Mouse (Mus musculus) bone marrow, adult 2 months (tissue): Measurements from ENCODE around the gene Ugt2b1.

Experiments
- CTCF ChIP-seq: fragments of 200-500 bp; IDR thresholded peaks from 2 replicates; pipeline ENCODE4 v1.5.1; 2011; ENCODE audit warnings: low read length, control low read depth; ENCODE audit not compliant: control insufficient read depth, insufficient read depth
- POLR2A ChIP-seq: fragments of 200-500 bp; IDR thresholded peaks from 2 replicates; pipeline ENCODE4 v1.6.1; 2011; ENCODE audit warnings: low read depth, mild to moderate bottlenecking, control low read depth, low read length, borderline replicate concordance; ENCODE audit not compliant: control insufficient read depth

DNA sequence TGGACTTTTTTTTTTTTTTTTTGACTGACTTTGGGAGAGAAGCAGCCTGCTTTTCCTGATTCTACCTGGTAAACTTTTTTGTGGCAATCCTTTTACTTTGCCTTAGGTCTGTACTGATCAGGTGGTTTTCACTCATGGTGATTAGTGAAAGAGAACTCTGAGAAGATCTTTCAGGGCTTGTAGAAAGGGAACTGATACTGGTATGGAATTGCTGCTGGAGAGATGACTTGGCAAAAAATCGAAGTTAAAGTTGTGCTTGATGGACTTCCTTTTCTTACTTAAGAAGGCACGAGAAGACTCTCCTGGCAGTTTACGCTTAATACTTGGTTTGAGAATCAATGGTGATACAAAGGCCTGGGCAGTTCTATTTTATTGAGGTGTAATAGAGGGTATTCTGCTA, 34.2 kb upstream of the Ugt2b1 start:
- TF ChIP-seq CTCF (no peak), POLR2A (no peak)
